Mouse (Mus musculus): ENCODE measurements around the gene Gsta3. TPM values are rescaled to one million over a fixed set of nuclear protein-coding genes. Genes with fewer than 3 reads are reported as not detected.

The Gsta3 gene
- polyA plus RNA-seq, 1 experiment from 2014 or later, result 143 TPM

GRCm38 (mm10) chr1:21305443-21305842 lies 65.1 kb downstream of the Gsta3 start:
- Histone ChIP-seq H3K4me2 (ENCODE audit: low read depth, low read length) (no peak overlapping the region), H3K4me1 (ENCODE audit: insufficient read depth) (no peaks in the 10 kb centered on the region), H3K4me3 (ENCODE audit: low read depth, low read length) (no peak overlapping the region), H3K9me3 (ENCODE audit: low read length) (no peaks in the 10 kb centered on the region), H3K27ac (ENCODE audit: low read depth) (no peak overlapping the region), H3K36me3 (replicated peaks; ENCODE audit: insufficient read depth, low read length) (no peaks in the 10 kb centered on the region), H3K9ac (replicated peaks) (no peak overlapping the region), H3K27me3 (ENCODE audit: insufficient read depth, low read length) (no peaks in the 10 kb centered on the region)
- no peak for ATAC-seq
- TF ChIP-seq CTCF (IDR thresholded peaks at IDR 0.05; ENCODE audit: low read depth) (no peak), EP300 (IDR thresholded peaks at IDR 0.05; ENCODE audit: low read depth) (no peak)
- WGBS (ENCODE audit: insufficient replicate concordance), result 85% methylated on average over 3 of the region's 3 CpGs
- DNase-seq, result no peak

- H3K4me3 ChIP-seq (ENCODE audit: low read depth, low read length), result no peak overlapping the region
- DNase-seq (no peak), ATAC-seq (no peak)
- no peaks in the 10 kb centered on the region for H3K27me3 ChIP-seq (ENCODE audit: insufficient read depth, low read length)
- H3K9me3 ChIP-seq (ENCODE audit: low read length), result no peaks in the 10 kb centered on the region
- H3K4me2 ChIP-seq (ENCODE audit: low read depth, low read length), result no peak overlapping the region
- TF ChIP-seq CTCF (IDR thresholded peaks at IDR 0.05; ENCODE audit: low read depth) (no peak), EP300 (IDR thresholded peaks at IDR 0.05; ENCODE audit: low read depth) (no peak)
- H3K27ac ChIP-seq (ENCODE audit: low read depth), result no peak overlapping the region
- H3K9ac ChIP-seq (replicated peaks), result no peak overlapping the region
- H3K4me1 ChIP-seq (ENCODE audit: insufficient read depth), result 0 out of 2 replicates have a peak, but pooled peaks cover 3% of the 10 kb centered on the region
- WGBS (ENCODE audit: insufficient replicate concordance), result 88% methylated on average over 2 of the region's 2 CpGs
- no peaks in the 10 kb centered on the region for H3K36me3 ChIP-seq (replicated peaks; ENCODE audit: insufficient read depth, low read length)
Measured at GRCm38 (mm10) chr1:21314336-21314735, 73.9 kb downstream of the Gsta3 start.

Other genes with a start within 250 kb of the Gsta3 start
- 5.5 and 6.5 TPM in 2 replicates for gene Tram2, start 161.4 kb upstream of the Gsta3 start, polyA plus RNA-seq (2015; fragmentation: Nextera tagmentation; extraction: Ambion mirVana)
- 1.7 and 1.9 TPM in 2 replicates for gene Tmem14a, start 22.0 kb upstream of the Gsta3 start, polyA plus RNA-seq (2015; fragmentation: Nextera tagmentation; extraction: Ambion mirVana)
- gene Khdc1a, start 109.1 kb downstream of the Gsta3 start, polyA plus RNA-seq (2015; fragmentation: Nextera tagmentation; extraction: Ambion mirVana), result not detected in 2 replicates
- gene Khdc1c, start 127.7 kb downstream of the Gsta3 start, polyA plus RNA-seq (2015; fragmentation: Nextera tagmentation; extraction: Ambion mirVana), result not detected in 2 replicates
- not detected in 2 replicates for gene Khdc1b, start 143.0 kb downstream of the Gsta3 start, polyA plus RNA-seq (2015; fragmentation: Nextera tagmentation; extraction: Ambion mirVana)

Measured in liver, postnatal 0 days (tissue).